Mouse (Mus musculus): ENCODE measurements at regions not wholly inside any gene's neighbourhood (a gene's known extent, or its start where the extent isn't known, plus 50 kb on each side); places are given as distances from the start of the nearest gene placed in this dataset.

DNA sequence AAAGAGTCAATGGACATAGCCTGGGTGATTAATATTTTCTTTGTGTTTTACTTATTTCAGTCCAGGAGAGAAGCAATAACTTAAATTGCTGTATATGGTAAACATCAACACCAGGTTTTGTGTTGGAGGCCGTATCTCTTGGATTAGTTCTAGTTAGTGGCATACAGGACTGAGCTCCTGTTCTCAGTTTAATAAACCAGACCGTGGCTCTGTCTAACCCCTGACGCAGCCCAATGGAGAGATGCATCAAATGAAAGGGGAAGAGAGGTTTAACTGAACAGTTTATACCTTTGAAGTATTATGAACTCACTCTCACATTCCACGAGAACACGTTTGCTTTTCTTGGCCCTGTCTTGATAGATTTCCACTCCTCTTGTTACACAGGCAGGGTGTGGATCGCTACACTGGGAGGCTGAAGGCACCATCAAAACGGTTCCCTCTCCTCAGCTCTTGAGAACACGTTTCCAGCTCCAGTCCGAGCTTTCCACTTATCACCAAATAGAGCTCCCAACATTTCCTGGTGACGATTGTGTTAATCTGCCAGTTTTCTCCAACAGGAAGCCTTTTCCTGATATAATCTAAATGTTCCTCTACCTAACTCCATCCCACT, 54.0 kb upstream of the Cerkl start:
- no peak for DNase-seq (ENCODE audit: low read depth, low spot score)

DNA sequence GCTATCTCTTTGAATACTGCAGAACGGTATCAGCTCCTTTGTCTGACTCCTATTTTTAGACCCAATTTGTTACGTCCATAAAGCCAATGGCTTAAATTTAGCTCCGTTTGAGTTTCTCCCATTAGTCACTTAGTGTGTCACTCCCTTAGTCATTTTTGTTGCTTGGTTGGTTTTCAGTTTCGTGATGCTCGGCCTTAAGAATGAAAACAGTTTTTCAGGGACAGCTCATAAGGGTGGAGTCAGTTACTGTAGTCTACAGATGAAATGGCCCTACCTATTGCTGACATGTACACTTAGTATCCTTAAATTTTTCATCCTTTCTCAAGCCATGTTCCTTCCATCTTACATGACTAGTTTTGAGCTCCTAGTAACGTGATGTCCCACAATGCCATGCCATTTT, 54.5 kb upstream of the Cerkl start:
- DNase-seq (ENCODE audit: low read depth, low spot score), result no peak

DNA sequence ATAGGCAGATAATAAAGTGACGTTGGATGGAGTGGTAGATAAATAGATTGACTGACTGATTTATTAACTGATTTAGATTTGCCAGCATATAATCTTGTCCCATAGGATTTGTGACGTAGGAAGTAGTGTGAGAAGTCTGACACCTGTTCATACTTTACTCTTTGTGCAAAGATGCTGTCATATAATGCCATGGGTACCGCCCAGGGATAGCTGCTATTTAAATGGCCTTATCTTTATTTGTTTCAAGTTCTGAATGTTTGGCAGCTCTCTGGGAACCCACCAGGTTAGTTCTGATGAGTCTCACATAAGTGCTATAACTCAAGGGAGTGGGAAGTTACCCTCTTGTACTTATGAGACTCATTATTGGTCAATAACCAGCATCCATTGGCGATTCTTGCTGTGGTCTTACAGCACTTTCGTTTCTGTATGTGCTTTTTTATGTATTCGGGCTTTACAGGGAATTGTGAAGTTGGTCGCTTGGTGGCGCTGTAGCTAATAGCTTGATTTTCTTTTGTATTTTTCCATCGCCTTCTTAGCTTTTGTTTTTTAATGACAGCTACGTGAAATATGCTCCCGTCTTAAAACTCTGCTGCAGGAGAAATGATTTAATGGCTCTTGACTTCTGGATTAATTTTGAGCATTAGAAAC, 55.2 kb upstream of the Cerkl start:
- peak; percentile 46 for DNase-seq (ENCODE audit: low read depth, low spot score)

DNA sequence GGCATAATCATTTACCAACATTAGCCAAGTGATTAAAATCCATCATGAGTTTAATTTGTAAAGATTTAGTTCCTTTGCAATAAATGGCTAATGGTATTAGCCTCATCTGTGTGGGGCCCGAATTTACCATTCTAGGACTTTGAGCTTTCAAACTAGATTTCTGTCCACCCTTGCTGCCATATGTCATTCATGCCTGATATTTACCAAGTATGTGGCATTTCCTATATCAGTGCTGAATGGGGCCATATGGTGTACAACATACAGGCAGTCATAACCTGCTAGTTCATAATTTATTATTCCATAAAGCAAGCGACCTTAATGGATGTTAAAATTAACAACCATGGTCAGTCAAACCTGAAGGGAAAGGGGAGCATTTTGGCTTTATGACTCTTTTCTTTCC, 55.8 kb upstream of the Cerkl start:
- DNase-seq (ENCODE audit: low read depth, low spot score), result no peak

DNA sequence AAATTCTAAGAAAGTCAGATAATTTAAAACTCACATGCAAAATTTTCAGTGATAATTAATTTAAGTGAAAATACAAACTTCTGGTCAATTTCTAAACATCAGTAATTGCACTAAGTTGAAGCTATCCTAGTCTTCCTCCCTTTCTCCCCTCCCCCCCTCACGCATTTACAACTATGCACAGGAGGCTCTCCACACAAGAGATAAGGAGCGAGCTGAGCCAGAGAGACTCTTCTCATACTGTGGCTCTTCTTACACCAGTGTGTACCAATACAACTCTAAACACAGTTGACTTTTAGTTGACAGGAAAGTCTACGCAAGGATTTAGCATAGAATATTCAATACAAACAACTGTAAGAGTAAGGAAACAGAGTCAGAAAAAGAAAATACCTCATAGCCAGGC, 57.1 kb upstream of the Cerkl start:
- no peak for DNase-seq (ENCODE audit: low read depth, low spot score)

DNA sequence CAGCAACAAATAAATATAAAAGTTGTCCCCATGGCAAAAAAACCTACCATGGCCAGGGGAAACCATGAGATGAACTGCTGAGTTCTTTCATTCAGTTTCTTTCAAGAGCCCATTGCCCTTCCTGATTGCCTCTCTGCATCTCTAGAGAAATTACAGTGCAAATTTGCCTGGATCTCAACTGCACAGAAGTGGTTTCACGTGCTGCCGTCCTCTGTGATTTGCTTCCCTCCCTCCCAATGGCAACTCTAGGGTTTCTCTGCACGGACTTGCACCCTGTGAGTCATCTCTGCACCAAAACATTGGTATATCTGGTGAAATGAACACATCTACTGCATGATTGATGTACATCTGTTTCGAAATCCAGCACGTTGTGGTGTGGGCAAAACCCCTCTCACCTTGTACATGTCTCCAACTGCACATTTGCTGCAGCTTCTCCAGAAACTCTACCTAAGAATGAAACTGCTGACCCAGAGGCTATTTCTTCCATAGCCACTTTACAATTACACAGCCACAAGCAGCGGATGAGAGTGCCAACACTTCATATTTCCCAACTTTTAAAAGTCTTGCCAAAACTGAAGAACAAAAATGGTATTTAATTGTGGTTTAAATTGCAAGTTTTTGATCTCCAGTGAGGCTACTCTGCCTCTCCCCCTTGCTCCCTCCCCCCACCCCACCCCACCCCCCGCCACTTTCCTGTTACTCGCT, 61.6 kb upstream of the Cerkl start:
- DNase-seq (ENCODE audit: low read depth, low spot score), result no peak

DNA sequence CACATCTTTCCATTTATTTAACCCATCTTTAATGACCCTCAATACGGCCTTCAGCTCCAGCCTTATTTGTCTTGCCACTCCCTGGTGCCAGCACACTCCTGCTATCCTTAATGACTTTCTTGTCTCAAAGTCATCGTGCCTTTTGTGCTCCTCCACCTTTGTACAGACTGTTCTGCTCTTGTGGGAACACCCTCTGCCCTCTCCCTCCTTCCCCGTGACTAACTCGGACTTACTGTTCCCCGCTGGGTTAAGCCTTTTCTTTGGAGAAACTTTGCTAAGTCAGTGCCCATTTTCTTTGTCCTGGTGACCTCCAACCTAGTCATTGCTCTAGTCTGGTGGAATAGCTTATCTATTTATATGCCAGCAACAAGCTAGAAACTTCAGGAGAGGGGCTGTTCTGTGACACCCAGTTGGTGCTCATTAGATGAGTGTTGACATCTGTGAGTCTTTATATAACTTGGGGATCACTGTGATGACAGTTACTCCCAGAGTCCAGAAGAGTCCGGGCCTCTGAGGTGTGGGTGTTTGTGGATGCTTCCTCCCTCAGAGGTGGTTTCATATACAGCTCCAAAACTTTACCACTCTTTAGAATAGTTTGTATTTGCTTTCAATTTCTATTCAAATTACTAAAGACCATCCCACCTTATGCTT, 63.3 kb upstream of the Cerkl start:
- no peak for DNase-seq (ENCODE audit: low read depth, low spot score)

DNA sequence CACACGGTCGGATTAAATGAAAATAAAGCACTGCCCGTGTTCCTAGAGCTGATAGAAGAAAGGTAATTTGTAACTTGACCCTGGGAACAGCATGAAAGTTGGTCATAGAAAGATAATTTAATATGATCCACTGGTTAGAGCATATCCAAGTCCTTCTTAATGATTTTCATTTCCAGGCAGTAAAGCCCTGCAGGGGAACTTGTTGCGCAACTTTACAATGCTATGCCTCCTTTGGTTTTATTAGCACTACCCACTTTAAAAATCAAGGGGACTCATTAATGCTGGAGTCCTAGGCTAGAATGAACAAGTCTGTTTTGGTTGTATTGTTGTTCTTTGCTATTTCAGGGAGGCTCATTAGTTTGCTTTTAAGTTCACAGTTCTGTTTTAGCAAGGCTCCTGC, 66.9 kb upstream of the Cerkl start:
- no peak for DNase-seq (ENCODE audit: low read depth, low spot score)

DNA sequence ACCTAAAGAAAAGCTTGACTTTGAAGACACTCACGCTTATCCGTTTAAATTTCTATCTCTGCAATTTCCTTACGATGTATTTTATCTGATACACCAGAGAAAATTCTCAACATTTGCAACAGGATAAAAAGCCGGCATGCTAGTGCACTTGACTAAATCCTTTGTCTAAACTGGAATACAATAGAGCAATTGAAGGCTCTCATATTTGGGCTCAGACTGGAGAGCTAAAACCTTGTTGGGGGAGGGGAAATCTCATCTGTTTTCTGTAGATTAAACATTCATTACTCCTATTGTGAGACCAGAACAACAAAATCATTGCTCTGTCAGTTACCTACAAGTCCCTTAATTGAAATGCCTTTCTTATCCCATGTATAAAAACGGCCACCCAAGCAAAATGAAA, 70.9 kb upstream of the Cerkl start:
- DNase-seq (ENCODE audit: low read depth, low spot score), result no peak

DNA sequence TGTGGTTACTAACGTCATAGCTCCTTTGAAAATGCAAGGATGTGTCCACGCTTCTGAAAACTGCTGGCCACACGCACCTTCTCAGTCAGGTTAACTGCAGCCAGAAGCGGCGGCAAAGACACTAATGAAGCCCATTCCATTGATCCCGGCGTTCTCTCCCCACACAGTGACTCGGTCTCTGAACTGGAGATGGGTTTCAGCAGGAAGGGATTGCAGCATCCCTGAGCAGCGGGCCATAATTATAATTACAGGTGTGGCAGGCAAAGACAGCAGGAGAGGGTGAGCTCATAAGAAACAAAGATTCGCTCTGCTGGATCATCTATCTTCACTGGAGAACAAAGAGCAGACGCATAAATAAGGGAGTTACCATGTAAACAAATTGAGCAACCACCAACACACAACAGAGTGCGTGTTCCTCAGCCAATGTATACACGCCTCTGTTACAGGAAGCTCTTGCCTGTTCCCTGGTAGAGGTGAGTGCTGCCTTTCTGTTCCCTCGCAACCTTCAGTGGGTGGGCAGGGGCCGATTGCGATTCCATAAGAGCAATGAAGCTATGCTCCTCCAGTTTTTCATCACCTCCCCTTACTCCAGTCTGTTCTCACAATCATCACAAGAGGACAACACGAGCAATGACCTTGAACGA, 71.9 kb upstream of the Cerkl start:
- DNase-seq (ENCODE audit: low read depth, low spot score), result no peak

DNA sequence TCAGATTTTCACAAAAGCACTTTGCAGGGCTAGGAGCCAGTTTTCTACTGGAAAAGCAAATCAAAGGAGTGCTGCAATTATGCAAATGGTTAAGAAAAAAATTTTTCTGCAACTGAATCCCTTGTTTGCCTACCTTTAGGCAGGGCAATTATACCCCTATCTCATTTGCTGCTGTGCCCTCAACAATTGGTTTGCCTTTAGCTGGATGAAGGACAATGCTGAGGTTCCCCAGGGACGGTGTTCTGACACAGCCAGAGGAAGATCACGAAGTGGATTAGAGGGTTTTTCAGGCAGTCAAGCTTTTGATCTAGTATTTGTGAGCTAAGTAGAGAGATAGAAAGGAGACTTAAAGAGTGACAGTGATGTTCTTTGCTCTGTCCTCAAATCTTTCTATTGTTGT, 72.6 kb upstream of the Cerkl start:
- no peak for DNase-seq (ENCODE audit: low read depth, low spot score)

DNA sequence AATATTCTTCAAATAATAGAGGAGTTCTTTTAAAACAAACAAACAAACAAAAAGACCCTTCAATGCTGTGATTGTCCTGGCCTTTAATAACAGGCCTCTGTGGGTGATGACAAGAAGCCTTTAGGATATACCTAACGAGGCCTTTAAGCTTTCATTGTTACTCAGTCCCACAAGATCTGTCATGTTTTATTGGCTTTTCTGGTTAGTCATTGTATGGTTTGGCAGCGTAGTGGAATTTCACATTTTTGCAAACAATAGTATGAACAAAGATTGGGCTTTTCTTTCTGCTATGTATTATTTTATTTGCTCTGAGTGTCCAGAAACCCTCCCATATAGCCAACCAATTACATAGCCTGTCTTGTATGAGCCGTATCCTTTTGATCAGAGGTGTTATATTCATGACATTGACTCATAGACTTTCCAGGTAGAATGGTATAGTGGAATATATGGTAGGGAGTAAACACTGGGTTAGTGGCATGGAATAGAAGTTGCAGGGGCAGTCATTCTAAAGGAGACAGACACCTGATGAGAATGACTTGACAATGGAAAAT, 76.1 kb upstream of the Cerkl start:
- DNase-seq (ENCODE audit: low read depth, low spot score), result no peak

DNA sequence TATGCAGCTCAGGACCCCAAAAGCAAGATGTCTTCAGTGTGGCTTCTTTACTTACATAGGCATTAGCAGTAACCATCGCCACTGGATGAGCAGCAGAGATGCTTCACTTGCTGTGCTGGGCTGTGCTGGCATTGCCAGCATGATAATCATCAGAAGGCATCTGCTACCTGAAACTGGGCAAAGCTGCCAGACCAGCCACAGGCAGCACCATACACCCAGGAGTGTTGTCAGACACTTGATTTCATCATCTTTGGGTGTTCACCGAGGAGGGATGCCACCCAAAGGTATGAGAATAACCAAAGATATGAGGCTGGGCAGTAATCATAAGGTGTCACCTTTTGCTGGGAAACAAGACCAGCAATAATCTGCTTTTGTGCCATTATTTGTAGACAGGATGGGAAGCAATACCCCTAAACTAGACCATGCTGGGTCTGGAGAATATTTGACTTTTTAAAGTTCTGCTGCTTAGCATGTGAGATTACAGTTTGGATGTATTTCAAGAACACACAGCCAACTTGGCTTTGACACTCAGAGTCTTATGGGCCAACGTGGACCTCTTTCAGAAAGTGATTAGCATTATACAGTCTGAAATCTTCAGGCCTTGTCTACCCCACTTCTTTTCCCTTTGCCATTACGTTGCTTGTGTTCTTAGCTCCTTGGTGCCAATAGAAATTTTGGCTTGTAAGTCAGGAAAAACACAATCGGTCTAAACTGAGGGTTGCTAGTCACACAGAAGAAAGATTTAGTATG, 80.7 kb upstream of the Cerkl start:
- no peak for DNase-seq (ENCODE audit: low read depth, low spot score)

DNA sequence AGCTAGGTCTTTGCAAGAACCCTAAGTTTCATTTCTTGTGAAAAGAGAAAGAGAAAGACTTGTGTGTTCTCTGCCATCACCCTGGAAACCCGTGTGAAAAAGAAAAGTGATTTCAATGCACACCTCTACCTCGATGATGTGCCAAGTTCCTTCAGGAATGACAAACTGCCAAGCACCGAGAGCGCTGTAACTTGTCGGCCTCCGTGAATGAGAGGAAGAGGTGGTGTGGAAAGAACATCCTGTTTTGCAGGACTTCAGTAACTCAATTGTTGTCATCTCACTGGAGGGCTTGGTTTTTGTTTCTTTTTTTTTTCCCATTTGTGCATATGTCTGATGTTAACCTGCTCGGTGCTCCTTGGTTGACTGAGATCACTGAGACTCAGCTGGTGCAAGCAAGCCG, 83.8 kb upstream of the Cerkl start:
- DNase-seq (ENCODE audit: low read depth, low spot score), result no peak

DNA sequence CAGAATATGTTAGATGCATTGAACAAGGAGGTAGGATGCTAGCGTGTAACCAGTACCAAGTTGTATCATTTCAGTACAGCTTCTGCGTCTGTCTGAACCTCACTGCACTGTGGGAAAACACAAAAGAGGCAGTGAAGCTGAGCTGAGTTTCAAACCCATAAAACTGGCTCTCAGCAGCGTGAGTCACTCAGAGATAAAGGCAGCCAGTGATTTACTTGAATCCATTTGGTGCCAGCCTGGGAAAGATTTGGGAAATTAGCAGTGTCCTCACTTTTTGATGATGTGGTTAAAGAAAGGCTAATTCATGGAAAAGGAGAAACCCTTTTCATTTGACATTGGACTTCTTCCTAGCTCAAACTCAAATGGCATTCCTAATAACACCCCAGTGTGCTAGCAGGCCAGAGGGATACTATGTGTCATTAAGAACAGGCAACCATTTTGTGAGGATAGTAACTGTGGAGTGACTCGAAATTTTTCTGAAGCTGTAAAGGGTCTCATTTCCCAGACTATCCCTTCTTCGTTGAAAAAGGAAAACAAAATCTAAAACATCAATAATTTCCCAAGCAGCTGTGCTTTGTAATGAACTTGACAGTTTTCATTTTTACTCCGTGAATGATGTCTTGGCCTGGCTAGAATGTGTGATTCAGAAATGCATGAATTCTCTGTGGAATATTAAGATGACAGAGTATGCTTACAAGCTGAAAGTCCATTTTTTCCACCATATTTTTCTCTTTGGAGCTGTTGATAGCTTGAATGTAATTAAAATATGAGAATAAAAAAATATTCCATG, 85.8 kb upstream of the Cerkl start:
- no peak for DNase-seq (ENCODE audit: low read depth, low spot score)

DNA sequence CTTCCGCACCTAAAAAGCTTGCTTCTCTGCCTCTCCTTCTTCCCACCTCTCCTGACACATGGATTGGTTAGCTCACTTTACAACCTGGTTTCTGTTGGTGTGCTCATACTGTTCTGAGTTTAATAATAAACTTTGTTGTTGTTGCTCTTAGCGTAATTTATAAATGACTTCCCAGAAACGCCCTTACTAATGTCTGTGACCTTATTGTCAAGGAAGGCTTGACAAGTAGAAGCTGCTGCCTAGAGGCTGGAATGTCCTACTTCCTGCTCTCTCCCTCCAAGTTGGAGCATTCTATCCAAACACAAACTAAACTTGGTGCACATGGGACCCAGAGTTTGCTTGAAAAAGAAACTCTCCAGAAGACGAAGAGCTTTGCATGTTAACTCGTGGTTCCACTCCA, 86.9 kb upstream of the Cerkl start:
- no peak for DNase-seq (ENCODE audit: low read depth, low spot score)

DNA sequence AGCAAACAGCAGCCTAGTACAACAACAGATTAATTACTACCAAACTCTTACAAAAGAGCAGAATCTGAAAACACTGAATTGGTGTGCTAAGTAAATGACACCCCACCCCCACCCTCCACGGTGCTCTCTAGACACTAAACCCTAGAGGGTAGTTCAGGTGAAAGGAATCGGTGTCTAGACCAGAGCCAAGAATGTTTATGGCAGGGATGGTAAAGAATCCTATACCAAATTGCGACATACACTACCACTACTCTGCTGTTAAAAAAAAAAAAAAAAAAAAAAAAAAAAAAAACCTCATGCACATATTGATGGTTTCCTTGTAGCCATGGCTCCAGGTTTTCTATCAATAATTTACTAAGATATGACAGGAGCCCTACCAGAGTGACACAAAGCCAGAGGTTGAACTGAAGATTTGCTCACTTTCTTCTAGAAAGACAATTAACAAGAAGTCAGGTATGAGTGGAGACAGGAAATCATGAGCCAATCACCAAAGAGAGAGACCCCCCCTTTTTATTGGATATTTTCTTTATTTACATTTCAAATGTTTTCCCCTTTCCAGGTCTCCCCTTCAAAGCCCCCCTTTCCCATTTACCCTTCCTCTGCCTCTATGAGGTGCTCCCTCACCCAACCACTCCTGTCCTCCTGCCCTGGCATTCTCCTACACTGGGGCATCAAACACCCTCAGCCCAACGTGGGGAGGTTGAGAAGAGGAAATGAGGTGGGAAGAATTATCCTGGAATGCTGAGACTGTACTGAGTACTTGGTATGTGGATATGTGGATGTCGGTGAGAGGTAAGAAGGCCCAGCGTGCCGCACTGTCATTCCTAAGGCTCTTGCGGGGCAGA, 87.6 kb upstream of the Cerkl start:
- no peak for DNase-seq (ENCODE audit: low read depth, low spot score)

DNA sequence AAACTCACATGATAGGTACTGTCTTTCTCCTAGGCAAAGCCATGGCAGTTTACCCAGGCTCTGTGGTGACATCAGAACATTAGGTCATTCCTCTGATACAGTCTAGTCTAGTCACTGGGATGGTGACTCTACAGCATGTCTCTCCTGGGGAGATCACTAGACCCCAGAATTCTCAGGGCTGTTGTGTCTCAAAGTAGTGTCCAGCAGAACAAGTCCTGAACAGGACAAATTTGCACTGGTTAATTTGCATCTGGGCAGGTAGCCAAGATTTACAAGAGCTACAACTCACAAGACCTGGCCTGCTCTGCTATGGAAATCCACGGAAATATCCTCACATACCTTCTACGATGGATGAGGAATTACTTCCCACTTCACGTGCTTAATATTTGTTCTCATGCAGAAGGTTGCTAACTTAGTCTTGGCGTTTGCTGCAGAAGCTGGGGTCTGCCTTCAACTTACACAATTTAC, 88.2 kb upstream of the Cerkl start:
- no peak for DNase-seq (ENCODE audit: low read depth, low spot score)

DNA sequence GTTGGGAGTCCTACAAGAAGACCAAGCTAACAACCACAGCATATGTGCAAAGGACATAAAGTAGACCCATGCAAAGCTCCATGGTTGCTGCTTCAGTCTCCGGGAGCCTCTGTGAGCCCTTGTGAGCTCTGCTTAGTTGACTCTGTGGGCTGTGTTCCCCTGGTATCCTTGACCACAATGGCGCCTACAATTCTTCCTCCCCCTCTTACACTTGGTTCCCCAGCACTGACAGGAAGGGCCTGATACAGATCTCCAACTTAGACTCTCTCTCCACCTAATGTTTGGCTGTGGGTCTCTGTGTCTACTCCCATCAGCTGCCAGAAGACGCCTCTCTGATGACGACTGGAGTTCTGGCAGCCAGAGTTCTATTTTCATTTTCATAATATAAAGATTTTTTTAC, 88.9 kb upstream of the Itprid2 start:
- DNase-seq (ENCODE audit: low read depth, low spot score), result peak; percentile 9
